Mouse (Mus musculus) embryonic fibroblast, embryonic 13.5 days (primary cell): ENCODE data around the gene Gm10518. TPM values are rescaled to one million over a fixed set of nuclear protein-coding genes. Genes with fewer than 3 reads are reported as not detected.

Experiments
- H3K27ac ChIP-seq: 2 replicates; pipeline ENCODE4 v1.5.1; 2012; ENCODE audit warnings: low read length, control low read depth, inconsistent platforms; ENCODE audit not compliant: insufficient read depth
- H3K4me1 ChIP-seq: 2 replicates; pipeline ENCODE4 v1.6.1; 2011; ENCODE audit warnings: low read length; ENCODE audit not compliant: control insufficient read depth, insufficient read depth
- H3K4me3 ChIP-seq: 2 replicates; pipeline ENCODE4 v1.5.1; 2011; ENCODE audit warnings: mild to moderate bottlenecking, control low read depth, low read length; ENCODE audit not compliant: insufficient read depth
- CTCF ChIP-seq: IDR thresholded peaks from 2 replicates; pipeline ENCODE4 v1.5.1; 2011; ENCODE audit warnings: mild to moderate bottlenecking, control low read depth, low read length, moderate library complexity, borderline replicate concordance; ENCODE audit not compliant: insufficient read depth
- POLR2A ChIP-seq: IDR thresholded peaks from 2 replicates; pipeline ENCODE4 v1.6.1; 2011; ENCODE audit warnings: low read depth, mild to moderate bottlenecking, control low read depth, low read length, moderate library complexity
- polyA plus RNA-seq: library from polyadenylated mRNA; stranded (reverse); fragments of >200 nt; gene quantifications from 2 replicates; pipeline ENCODE4 v1.2.4, GENCODE M21; 2011; ENCODE audit warnings: low read depth; ENCODE audit not compliant: missing spikeins, insufficient read length

Gm10518 gene
- polyA plus RNA-seq = not detected in 2 replicates

DNA sequence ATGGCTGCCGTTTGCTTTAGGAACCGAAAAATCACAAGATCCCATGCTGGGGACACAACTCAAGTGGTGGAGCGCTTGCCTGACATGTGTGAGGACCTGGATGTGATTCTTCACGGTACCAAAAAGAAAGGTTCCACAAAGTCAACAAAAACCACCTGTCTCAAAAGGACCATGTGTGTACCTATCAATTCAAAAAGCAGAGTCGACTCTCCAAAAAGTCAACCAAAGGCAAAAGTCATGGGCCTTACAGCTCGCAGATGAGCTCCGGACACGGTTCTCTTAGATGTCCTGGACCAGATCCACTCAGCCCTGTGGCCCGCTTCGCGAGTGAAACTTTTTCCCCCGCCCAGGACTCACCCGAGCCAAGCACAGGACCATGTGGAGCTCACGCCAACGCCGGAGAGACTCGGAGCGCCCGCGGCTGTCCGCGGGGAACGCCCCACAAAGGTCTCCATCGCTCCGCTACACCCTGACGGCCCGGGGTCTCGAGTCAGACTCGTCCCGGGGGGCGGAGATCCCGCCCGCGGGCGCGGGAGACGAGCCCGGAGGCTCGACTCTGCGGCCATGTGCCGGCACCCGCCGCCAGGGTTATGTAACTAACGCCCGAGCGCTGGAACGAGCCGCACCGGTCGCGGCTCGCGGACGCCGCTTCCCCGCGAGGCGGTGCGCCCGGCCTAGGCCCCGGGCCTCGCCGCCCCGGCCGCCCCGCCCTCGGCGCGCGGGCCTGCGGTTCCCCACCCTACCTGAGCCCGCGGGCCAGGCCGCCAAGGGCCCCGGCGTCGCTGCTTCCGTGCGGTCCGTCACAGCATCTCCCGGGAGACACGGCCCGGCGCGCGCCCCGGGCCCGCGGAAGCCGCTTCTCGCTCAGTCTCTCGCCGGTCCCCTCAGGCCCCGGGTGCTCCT lies at the start of gene Gm10518:
Gm10518 (plus strand) TSS at position 767 of the 903 bp plus-strand sequence.
- TF ChIP-seq POLR2A (no peak), CTCF (no peak)
- no peaks in the 10 kb centered on the region for H3K4me1 ChIP-seq
- peak within 1 kb of the TSS; percentile 95 for H3K27ac ChIP-seq
- peak within 1 kb of the TSS; percentile 97 for H3K4me3 ChIP-seq

GRCm38 (mm10) chr1:179756477-179756876 lies 46.7 kb upstream of the Gm10518 start:
- TF ChIP-seq CTCF = no peak
- TF ChIP-seq POLR2A = no peak
- Histone ChIP-seq H3K27ac (no peak overlapping the region), H3K4me1 (no peaks in the 10 kb centered on the region), H3K4me3 (no peak overlapping the region)

DNA sequence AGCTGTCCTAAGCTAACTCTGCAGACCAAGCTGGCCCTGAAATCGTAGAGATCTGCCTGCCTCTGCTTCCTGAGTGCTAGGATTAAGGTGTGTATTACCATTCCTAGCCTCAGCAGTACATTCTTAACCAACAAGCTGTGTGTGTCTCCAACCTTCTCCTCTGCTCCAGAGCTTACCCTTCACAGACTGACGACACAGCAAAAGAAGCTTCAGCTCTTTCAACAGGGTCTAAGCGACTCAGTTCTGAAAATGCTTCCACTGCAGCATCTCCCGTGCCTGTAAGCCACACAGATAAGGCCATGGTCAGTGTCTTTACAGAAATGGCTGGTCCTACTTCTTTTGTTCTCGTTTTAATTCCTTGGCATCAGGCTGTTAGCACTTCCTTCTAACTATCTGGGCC lies 43.1 kb upstream of the Gm10518 start:
- H3K27ac ChIP-seq = no peak overlapping the region
- H3K4me1 ChIP-seq = no peaks in the 10 kb centered on the region
- H3K4me3 ChIP-seq = no peak overlapping the region
- TF ChIP-seq CTCF (no peak), POLR2A (no peak)

DNA sequence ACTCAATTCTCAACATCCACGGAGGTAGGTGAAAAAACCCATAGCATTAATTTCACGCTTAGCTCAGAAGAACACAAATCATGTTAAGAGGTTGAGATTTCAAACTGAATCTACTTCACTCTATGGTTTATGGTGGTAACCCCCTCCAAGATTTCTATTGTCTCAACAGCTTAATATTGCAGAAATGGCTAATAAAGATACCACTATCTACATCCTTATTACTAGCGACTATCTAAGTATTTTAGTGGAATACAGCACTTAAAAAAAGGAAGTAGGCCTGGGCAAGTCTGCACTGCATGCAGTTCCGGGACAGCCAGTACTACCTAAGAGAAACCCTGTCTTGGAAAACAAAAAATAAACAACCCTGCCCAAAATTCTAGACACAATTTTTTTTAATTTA lies 42.6 kb upstream of the Gm10518 start:
- no peaks in the 10 kb centered on the region for H3K4me1 ChIP-seq
- H3K4me3 ChIP-seq = no peak overlapping the region
- no peak overlapping the region for H3K27ac ChIP-seq
- TF ChIP-seq POLR2A (no peak), CTCF (no peak)

- H3K4me1 ChIP-seq = no peaks in the 10 kb centered on the region
- no peak overlapping the region for H3K27ac ChIP-seq
- TF ChIP-seq CTCF (no peak), POLR2A (no peak)
- no peak overlapping the region for H3K4me3 ChIP-seq
Observed at GRCm38 (mm10) chr1:179776831-179777230, 26.3 kb upstream of the Gm10518 start.

GRCm38 (mm10) chr1:179784098-179784497 lies 19.1 kb upstream of the Gm10518 start:
- TF ChIP-seq POLR2A (no peak), CTCF (no peak)

GRCm38 (mm10) chr1:179785502-179785901 lies 17.7 kb upstream of the Gm10518 start:
- H3K27ac ChIP-seq = no peak overlapping the region
- H3K4me3 ChIP-seq = no peak overlapping the region
- TF ChIP-seq CTCF (no peak), POLR2A (no peak)
- H3K4me1 ChIP-seq = no peaks in the 10 kb centered on the region

More at GRCm38 (mm10) chr1:179784098-179784497, 19.1 kb upstream of the Gm10518 start:
- Histone ChIP-seq H3K4me1 (no peaks in the 10 kb centered on the region), H3K4me3 (no peak overlapping the region), H3K27ac (no peak overlapping the region)

DNA sequence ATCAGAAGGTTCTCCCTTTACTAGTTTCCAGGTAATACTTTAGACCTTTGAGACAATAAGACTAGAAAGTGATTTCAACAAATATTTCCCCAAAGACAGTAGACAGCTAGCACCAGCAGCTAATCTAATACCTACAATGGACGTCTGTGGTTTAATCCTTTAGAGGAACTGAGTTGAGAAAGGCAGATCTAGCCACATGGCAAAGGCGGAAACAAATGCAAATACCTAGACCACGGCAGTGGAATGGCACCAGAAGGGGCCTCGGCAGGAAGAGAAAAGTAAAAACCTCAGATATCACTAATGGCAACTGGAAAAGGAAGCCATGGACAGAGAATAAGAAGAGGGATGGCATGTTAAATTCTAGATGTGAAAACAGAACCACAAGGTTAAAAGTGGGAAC lies 15.9 kb upstream of the Gm10518 start:
- Histone ChIP-seq H3K27ac (no peak overlapping the region), H3K4me1 (no peaks in the 10 kb centered on the region), H3K4me3 (no peak overlapping the region)
- TF ChIP-seq CTCF = no peak
- no peak for TF ChIP-seq POLR2A

GRCm38 (mm10) chr1:179798794-179799193 lies 4.4 kb upstream of the Gm10518 start:
- H3K4me1 ChIP-seq = no peaks in the 10 kb centered on the region
- no peak overlapping the region for H3K27ac ChIP-seq
- TF ChIP-seq POLR2A = no peak
- no peak for TF ChIP-seq CTCF
- H3K4me3 ChIP-seq = no peak overlapping the region

DNA sequence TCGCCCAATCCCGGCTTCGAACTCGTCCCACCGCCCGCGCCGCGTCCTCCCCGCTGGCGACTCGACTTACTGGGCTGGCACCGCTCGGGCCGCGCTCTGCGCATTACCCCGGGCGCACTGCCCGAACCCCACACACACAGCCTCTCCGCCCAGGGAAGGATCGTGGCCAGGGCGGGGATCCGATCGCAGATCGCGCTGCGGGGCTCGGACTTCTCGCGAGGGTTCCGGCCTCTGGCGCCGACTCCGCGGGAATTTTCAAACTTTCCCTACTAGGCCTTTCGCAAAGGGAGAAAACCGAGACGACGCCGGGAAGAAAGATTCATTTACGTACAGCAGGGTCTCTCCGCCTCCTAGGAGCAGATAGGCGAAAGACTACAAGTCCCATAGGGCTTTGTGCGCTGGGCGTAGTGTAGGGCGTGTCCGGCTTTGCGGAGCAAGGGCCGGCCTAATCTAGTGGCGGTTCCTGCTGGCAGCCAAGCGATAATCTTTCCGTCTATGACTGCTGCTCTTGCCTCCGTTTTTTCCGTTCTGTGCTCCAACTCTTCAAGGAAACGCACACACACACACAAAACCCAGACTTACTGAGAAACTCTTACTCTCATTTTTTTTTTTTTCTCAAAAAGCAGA lies 450 bp downstream of the Gm10518 start, which contains the start of gene Ahctf1:
Ahctf1 (minus strand) TSS at position 168 of the 627 bp plus-strand sequence.
- TF ChIP-seq POLR2A (peak; percentile 98), CTCF (no peak)
- Histone ChIP-seq H3K27ac (peak within 1 kb of the TSS; percentile 95), H3K4me3 (peak within 1 kb of the TSS; percentile 97), H3K4me1 (no peaks in the 10 kb centered on the region)
